Mouse (Mus musculus) heart, embryonic 13.5 days (tissue): ENCODE measurements around the gene Gm30302. TPM values are rescaled to one million over a fixed set of nuclear protein-coding genes. Genes with fewer than 3 reads are reported as not detected.

ENCODE experiments used
- ATAC-seq: fragments of 200-750 bp; cut with Nextera tagmentation; 2 replicates; pipeline ENCODE4 v1.8.0; 2017; ENCODE audit warnings: moderate TSS enrichment; ENCODE audit not compliant: insufficient number of reproducible peaks, low FRiP score, low TSS enrichment; ENCODE audit errors: extremely low read depth
- H3K27ac ChIP-seq: fragments of 300-500 bp; sonication (generic); replicated peaks from 2 replicates; pipeline ENCODE4 v1.5.1; 2015; ENCODE audit warnings: moderate library complexity, mild to moderate bottlenecking, inconsistent platforms
- H3K27me3 ChIP-seq: fragments of 300-500 bp; sonication (generic); replicated peaks from 2 replicates; pipeline ENCODE4 v1.6.1; 2015; ENCODE audit warnings: mild to moderate bottlenecking, inconsistent platforms
- H3K36me3 ChIP-seq: fragments of 300-500 bp; sonication (generic); 2 replicates; pipeline ENCODE4 v1.6.1; 2015; ENCODE audit warnings: mild to moderate bottlenecking, inconsistent platforms
- H3K4me1 ChIP-seq: fragments of 300-500 bp; sonication (generic); 2 replicates; pipeline ENCODE4 v1.6.1; 2015; ENCODE audit warnings: inconsistent platforms
- H3K4me2 ChIP-seq: fragments of 300-500 bp; sonication (generic); 2 replicates; pipeline ENCODE4 v1.6.1; 2015; ENCODE audit warnings: inconsistent platforms, mild to moderate bottlenecking, moderate library complexity
- H3K4me3 ChIP-seq: fragments of 300-500 bp; sonication (generic); 2 replicates; pipeline ENCODE4 v1.5.1; 2015; ENCODE audit warnings: moderate library complexity, mild to moderate bottlenecking, inconsistent platforms
- H3K9ac ChIP-seq: fragments of 300-500 bp; sonication (generic); 2 replicates; pipeline ENCODE4 v1.6.1; 2015; ENCODE audit warnings: inconsistent platforms, mild to moderate bottlenecking, moderate library complexity
- H3K9me3 ChIP-seq: fragments of 300-500 bp; sonication (generic); 2 replicates; pipeline ENCODE4 v1.6.1; 2016; ENCODE audit warnings: inconsistent platforms
- WGBS: fragments of 180-500 bp; shearing (Covaris S2); methylation state at CpG from one replicate; pipeline ENCODE4 v1.1.7; 2015; ENCODE audit warnings: mixed read lengths; 5-methylcytosine and 5-hydroxymethylcytosine counted together
- polyA plus RNA-seq: library from polyadenylated mRNA; unstranded; fragments of >200 nt; fragmentation: Nextera tagmentation; extraction: Ambion mirVana; gene quantifications from 2 replicates; pipeline ENCODE4 v1.2.1, GENCODE M21; 2015

Gm30302 gene
- polyA plus RNA-seq, 1 experiment from 2014 or later: not detected

DNA sequence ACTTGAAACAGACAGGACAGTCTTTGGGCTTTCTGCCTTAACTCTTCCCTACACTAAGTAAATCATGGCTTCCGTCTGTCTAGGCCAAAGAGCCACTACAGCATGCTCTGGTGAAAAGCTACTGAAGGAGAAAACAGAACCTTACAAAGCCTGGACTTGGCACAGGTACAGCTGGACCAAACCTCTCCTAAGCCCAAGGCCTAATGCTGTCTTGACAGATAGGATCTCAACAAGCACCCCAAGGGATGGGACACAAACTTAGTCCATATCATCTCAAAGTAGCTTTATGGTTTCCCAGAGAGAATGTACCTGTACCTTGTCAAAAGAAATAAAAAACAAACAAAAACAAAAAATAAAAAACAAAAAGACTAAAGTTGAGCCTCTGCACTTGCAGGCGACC is 62.4 kb downstream of the Gm30302 start:
- Histone ChIP-seq H3K4me3 (no peak overlapping the region), H3K9ac (no peak overlapping the region), H3K27me3 (no peaks in the 10 kb centered on the region), H3K4me1 (no peaks in the 10 kb centered on the region), H3K9me3 (no peaks in the 10 kb centered on the region), H3K27ac (no peak overlapping the region), H3K36me3 (peaks cover 50% of the 10 kb centered on the region), H3K4me2 (no peak overlapping the region)
- no peak for ATAC-seq
- 85% methylated on average over 2 of the region's 2 CpGs for WGBS

Other genes with a start within 250 kb of the Gm30302 start
- 0.56 and 0.64 TPM in 2 replicates for gene Omd, start 216.5 kb downstream of the Gm30302 start, polyA plus RNA-seq
- gene Ogn, start 191.0 kb downstream of the Gm30302 start, polyA plus RNA-seq: 21.3 and 24.9 TPM in 2 replicates
- 23.0 and 26.9 TPM in 2 replicates for gene Cenpp, start 146.2 kb downstream of the Gm30302 start, polyA plus RNA-seq
- gene Nol8, start 145.9 kb downstream of the Gm30302 start, polyA plus RNA-seq: 11.5 and 12.9 TPM in 2 replicates
- gene Iars, start 116.9 kb downstream of the Gm30302 start, polyA plus RNA-seq: 49.5 and 50.2 TPM in 2 replicates